Mouse (Mus musculus) mouse embryonic stem cell (cell line): Measurements from ENCODE around the gene Cyp2c55.

Experiments
- in situ Hi-C, 2 experiments: fragments of 300-500 bp; cut with MboI; formaldehyde crosslinking; loops; 1 replicate in 1 of 2; 3 replicates in 1 of 2; pipeline ENCODE4 v1.14.3; 2019 to 2020; ENCODE audit warnings: low sequenced_read_pairs in 2 of 2, low pct_unique_long_range_greater_than_20kb in 1 of 2, mixed read lengths in 1 of 2; ENCODE audit not compliant: unreplicated experiment in 1 of 2

The Cyp2c55 gene

DNA sequence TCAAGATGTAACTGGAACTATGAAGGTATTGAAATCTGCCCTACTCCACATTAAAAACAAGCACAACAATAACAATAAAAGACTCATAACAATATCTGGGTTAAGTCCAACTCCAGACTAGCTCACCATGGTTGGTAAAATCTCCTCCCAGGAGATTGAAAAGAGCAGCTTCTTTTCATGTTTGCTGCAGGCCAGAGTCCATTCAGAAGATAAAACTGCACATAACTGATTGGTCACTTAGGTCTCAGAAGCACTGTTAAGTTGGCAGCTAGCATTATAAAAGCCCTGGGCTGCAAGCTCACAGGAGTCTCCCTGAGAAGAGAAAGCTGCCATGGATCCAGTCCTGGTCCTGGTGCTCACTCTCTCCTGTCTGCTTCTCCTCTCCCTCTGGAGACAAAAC lies at the start of gene Cyp2c55:
TSS of gene Cyp2c55 (plus strand) at position 305 of the 400 bp plus-strand sequence.
- in situ Hi-C loops = no loop called here

DNA sequence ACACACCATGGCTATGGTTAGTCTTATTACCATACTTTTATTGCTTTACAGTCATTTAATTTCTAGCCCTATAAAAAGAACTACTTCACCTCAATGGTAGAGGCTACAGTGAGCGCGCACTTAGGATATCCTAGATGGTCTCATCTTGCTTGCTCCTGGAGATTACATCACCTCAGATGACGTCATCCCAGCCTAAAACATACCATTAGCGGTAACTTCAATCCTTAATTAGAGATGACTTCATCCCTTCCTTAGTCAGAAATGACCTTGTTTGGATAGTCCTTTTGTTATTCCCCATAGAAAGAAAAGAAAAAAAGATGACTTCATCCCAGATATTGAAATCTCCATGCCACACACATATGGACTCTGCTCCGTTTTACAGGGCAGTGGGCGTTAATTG lies 36.1 kb upstream of the Cyp2c55 start:
- in situ Hi-C loops = no loop called here

DNA sequence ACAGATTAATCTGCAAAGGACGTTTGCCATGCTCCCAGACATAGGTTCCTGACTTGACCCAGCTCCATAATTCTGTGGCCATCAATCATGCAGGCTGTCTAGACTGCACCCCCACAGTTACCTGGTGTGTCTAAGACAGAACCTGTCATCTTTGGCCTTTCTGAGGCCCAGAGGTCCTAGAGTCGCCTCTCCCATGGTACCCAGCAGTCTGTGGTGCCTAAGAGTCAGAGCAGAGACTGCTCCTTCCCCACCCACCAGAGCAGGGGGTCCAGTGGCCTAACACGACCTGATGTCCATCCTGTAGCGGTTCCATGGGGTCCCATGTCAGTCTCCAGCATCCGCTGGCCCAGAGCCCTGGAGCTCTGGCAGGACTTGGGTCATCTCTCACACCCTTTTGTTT lies 34.2 kb upstream of the Cyp2c55 start:
- in situ Hi-C loops = no loop called here

DNA sequence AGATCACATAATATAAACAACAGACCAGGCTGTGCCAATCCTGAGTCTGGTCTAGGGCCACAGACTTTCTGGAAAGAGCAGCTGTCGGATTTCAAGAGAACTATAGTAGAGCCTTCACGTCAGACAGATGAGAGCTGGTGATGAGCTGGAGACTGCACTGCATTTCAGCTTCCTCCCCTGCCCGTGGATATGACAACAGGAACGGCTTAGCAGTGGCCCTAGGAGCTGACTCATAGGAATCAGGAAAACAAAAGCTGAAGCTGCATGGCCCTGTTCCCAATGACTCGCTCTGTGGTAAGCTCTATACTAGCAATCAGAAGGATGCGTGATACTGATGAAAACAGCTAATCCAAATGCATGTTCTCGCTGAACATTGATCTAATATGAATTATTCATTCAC lies 33.2 kb upstream of the Cyp2c55 start:
- in situ Hi-C loops = no loop called here

DNA sequence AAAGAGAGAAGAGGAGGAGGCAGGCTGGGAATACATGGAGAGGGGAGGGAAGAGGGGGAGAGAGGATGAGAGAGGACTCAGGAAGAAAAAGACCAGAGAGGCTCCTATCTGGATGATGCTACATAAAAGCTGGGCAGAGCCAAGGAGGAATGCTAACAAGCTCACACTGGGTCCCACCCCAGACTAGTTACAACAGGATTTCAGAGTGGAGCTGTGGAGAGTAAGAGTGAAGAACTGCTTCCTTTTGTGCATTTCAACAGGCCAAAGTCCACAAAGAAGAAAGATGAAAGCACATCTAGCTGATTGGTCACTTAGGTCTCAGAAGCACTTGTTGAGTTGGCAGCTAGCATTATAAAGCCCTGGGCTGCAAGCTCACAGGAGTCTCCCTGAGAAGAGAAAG lies 30.6 kb upstream of the Cyp2c55 start:
- in situ Hi-C loops = loop anchor here in 1 of 2 experiments (25.0 kb wide), 1 partner anchor 1261 kb away; no protein-coding TSS in a partner anchor

DNA sequence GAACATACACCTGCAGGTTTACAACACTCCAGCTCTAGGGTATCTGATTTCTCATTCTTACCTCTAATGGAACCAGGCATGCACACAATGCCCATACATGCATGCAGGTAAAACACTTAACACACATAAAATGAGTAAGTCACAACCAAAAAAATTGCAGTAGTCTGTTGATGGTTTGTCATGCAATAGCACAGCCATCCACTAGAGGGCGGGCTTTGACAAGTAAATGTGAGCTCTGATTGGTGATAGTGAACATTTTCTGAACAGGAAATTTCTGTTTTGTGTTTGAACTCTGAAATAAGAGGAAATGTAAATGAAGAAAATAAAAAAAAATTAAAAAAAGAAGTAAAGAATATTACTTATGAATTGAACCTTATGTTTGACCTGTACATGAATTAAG lies 24.9 kb upstream of the Cyp2c55 start:
- in situ Hi-C loops = loop anchor here (10.0 to 25.0 kb wide), 2 partner anchors 1243 to 1255 kb away; no protein-coding TSS in a partner anchor

DNA sequence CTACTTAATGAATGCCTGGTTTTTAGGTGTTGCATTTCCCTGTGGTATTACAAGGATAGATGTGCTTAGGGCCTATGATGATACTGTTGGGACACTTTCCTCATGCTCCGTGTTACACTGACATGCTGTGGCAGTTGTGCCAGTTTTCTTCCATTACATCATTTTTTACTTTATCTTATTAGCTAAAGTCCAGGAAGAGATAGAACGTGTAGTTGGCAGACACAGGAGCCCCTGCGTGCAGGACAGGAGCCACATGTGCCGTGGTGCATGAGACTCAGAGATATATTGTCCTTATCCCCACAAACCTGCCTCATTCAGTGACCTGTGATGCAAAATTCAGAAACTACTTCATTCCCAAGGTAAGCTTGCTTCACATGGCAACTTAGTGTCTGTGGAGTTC lies 8.6 kb upstream of the Cyp2c55 start:
- in situ Hi-C loops = loop anchor here in 1 of 2 experiments (25.0 kb wide), 1 partner anchor 1239 kb away; no protein-coding TSS in a partner anchor

DNA sequence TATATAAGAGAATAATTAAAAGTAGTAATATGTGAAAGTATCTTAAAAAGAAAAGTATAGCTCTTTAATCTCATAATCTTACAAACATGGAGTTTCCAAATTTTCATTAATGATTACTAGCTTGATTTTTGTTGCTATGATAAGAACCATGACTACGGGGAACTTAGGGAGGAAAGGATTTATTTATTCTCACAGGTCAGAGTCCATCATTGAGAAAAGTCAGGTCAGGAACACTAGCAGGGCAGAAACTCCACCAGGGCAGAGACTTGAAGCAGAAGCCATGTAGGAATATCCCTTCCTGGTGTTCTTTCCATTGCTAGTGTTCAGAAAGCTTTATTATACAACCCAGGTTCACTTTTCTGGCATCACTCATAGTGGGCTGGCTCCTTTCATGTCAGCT lies 8.1 kb upstream of the Cyp2c55 start:
- in situ Hi-C loops = loop anchor here in 1 of 2 experiments (25.0 kb wide), 1 partner anchor 1239 kb away; no protein-coding TSS in a partner anchor

DNA sequence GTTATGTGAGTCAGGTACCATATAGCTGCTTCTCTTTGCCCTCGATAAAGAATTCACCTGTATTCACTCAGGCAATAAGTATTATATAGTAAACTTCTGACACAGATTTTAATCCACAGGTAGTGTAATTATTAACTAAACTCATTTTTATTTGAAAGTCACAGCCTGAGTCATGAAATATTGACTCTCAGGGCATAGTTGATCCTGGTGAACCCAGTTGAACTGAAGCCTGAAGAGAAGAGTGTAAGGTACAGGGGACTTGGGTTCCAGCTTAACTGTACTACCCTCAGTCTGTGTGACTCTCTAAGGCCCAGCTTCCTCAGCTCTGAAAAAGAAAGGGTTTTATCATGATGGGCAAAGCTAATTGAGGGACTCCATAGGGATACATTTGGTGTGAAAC lies 1.7 kb upstream of the Cyp2c55 start:
- in situ Hi-C loops = no loop called here

DNA sequence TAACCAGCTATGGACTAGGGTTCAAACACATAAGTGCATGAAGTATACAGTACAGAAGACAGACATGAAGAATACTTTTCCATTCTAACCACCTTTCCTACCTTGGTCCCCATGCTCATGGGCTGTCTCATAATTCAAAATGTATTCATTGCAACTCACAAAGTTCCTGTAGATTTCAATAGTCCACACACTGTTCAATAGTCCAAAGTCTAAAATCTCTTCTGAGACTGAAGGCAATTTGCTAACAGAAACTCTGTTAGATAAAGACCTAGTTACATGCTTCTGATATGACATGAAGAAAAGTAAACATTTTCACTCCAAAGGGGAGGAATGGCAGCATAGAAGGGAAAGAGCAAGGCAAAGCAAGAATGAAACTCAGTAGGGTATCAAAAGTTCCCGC lies 51.1 kb downstream of the Cyp2c55 start:
- in situ Hi-C loops = no loop called here

DNA sequence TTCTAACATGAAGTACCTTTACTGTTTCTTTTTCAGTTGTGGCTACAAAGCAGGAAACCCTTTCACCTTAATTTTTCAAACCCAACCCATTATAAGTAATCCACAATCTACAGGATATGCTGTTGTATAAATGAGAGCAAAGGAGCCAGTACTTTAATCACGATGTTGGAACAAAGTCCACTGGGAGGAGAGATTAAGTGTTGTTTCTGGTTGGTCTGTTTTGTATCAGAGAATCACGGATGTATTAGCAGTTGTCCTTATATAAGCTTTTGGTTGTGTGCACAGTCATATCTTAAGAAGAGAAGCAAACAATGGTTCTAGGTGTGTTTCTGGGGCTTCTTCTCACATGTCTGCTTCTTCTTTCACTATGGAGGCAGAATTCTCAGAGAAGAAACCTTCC lies 53.9 kb downstream of the Cyp2c55 start, which contains the start of gene Cyp2c65:
TSS of gene Cyp2c65 (plus strand) at position 297 of the 400 bp plus-strand sequence.
- in situ Hi-C loops = no loop called here
